Mouse (Mus musculus) brain, embryonic 18.5 days (tissue): ENCODE measurements around the gene Slc10a7.
A peak's percentile ranks its signal among the peaks of the same experiment; 100 is the strongest.
"Not testable (repeated sequence)": the region's sequence is repeated elsewhere in the genome, so short reads cannot be mapped to it uniquely, and the experiment has no call there.

Experiments used
- DNase-seq: peaks from one replicate; pipeline ENCODE4 v3.0.0-alpha.2; 2012; ENCODE audit warnings: low read depth, low spot score

Gene Slc10a7

GRCm38 (mm10) chr8:78509273-78510031, at the start of gene Slc10a7:
TSS of gene Slc10a7 (plus strand) at chr8:78509346.
- DNase-seq, result peak; percentile 78

GRCm38 (mm10) chr8:78463941-78464340, 45.2 kb upstream of the Slc10a7 start:
- no peak for DNase-seq

GRCm38 (mm10) chr8:78467889-78468288, 41.3 kb upstream of the Slc10a7 start:
- no peak for DNase-seq

GRCm38 (mm10) chr8:78477051-78477829, 31.9 kb upstream of the Slc10a7 start:
- DNase-seq, result no peak

GRCm38 (mm10) chr8:78489733-78490132, 19.4 kb upstream of the Slc10a7 start:
- DNase-seq, result no peak

GRCm38 (mm10) chr8:78493031-78493430, 16.1 kb upstream of the Slc10a7 start:
- no peak for DNase-seq

GRCm38 (mm10) chr8:78496273-78496672, 12.9 kb upstream of the Slc10a7 start:
- not testable (repeated sequence) for DNase-seq

- DNase-seq, result no peak
Measured at GRCm38 (mm10) chr8:78502706-78503105, 6.4 kb upstream of the Slc10a7 start.

- DNase-seq, result peak; percentile 10
Measured at GRCm38 (mm10) chr8:78507979-78508718, 997 bp upstream of the Slc10a7 start.

GRCm38 (mm10) chr8:78508719-78509272, 350 bp upstream of the Slc10a7 start, which contains the start of gene Rbmxl1:
TSS of gene Rbmxl1 (minus strand) at chr8:78508898.
- DNase-seq, result peak; percentile 63

- DNase-seq, result no peak
Measured at GRCm38 (mm10) chr8:78510094-78510493, 948 bp downstream of the Slc10a7 start.

GRCm38 (mm10) chr8:78510926-78511325, 1.8 kb downstream of the Slc10a7 start:
- DNase-seq, result no peak

GRCm38 (mm10) chr8:78513106-78513505, 4.0 kb downstream of the Slc10a7 start:
- DNase-seq, result no peak

- DNase-seq, result no peak
Measured at GRCm38 (mm10) chr8:78514706-78515105, 5.6 kb downstream of the Slc10a7 start.

- DNase-seq, result no peak
Measured at GRCm38 (mm10) chr8:78515132-78515531, 6.0 kb downstream of the Slc10a7 start.

GRCm38 (mm10) chr8:78533981-78534380, 24.8 kb downstream of the Slc10a7 start:
- DNase-seq, result no peak

- DNase-seq, result no peak
Measured at GRCm38 (mm10) chr8:78536716-78537115, 27.6 kb downstream of the Slc10a7 start.

GRCm38 (mm10) chr8:78537795-78538194, 28.6 kb downstream of the Slc10a7 start:
- DNase-seq, result no peak

GRCm38 (mm10) chr8:78542670-78543069, 33.5 kb downstream of the Slc10a7 start:
- not testable (repeated sequence) for DNase-seq

- DNase-seq, result no peak
Measured at GRCm38 (mm10) chr8:78543621-78544020, 34.5 kb downstream of the Slc10a7 start.

- DNase-seq, result no peak
Measured at GRCm38 (mm10) chr8:78544545-78544944, 35.4 kb downstream of the Slc10a7 start.
